Mouse (Mus musculus): Measurements from ENCODE around the gene Gm10521. TPM values are rescaled to one million over a fixed set of nuclear protein-coding genes. Genes with fewer than 3 reads are reported as not detected.

The Gm10521 gene
- total and polyA plus RNA-seq, 3 experiments = 0.13 to 1.7 (median 0.21) TPM

- TF ChIP-seq UBTF (IDR thresholded peaks at IDR 0.05; ENCODE audit: low read depth, low read length) = no peak
- no peak for TF ChIP-seq ZC3H11A (IDR thresholded peaks at IDR 0.05; ENCODE audit: low read depth, low read length)
- TF ChIP-seq ZKSCAN1 (IDR thresholded peaks at IDR 0.05; ENCODE audit: borderline replicate concordance, low read depth, low read length) = no peak
- TF ChIP-seq MYC (IDR thresholded peaks at IDR 0.05; ENCODE audit: low read depth, low read length) = no peak
- no peak for TF ChIP-seq MEF2A (IDR thresholded peaks at IDR 0.05; ENCODE audit: borderline replicate concordance, low read depth, low read length)
- H3K79me2 ChIP-seq (replicated peaks; ENCODE audit: control insufficient read depth, extremely low read depth, insufficient read depth, poor library complexity, severe bottlenecking) = peaks cover 33% of the 10 kb centered on the region
- H3K27me3 ChIP-seq (replicated peaks) = no peaks in the 10 kb centered on the region
- peaks cover 6 to 38% of the 10 kb centered on the region in 2 experiments; a peak in 3 of 4 replicates for H3K4me1 ChIP-seq (ENCODE audit: control insufficient read depth in 1 of 2, insufficient read depth in 2 of 2)
- no peak overlapping the region for H3K9ac ChIP-seq (ENCODE audit: insufficient read depth, low read depth)
- no peak overlapping the region for H3K4me2 ChIP-seq (ENCODE audit: insufficient read depth, low read depth, poor library complexity, severe bottlenecking)
- H3K36me3 ChIP-seq (replicated peaks in 1 of 2; ENCODE audit: control insufficient read depth in 1 of 2, insufficient read depth in 1 of 2, low read length in 1 of 2) = peaks cover 23 to 51% of the 10 kb centered on the region in 2 experiments
- no peak overlapping the region for H3K27ac ChIP-seq (ENCODE audit: insufficient read depth, low read depth)
- in situ Hi-C loops (cut with MboI; ENCODE audit: low pct_ligation_motif_present, low pct_unique_long_range_greater_than_20kb, low sequenced_read_pairs) = no loop called here
- DNase-seq (ENCODE audit: extremely low read depth) = no peak
- dilution Hi-C loops (cut with MboI; ENCODE audit: extremely low pct_ligation_motif_present, extremely low pct_unique_long_range_greater_than_20kb, low sequenced_read_pairs) = no loop called here
- H3K9me3 ChIP-seq (replicated peaks; ENCODE audit: low read length) = peaks cover 20% of the 10 kb centered on the region
- H3K4me3 ChIP-seq (replicated peaks in 1 of 3; ENCODE audit: low read depth in 2 of 3, low read length in 2 of 3, poor library complexity in 1 of 3) = no peak overlapping the region
Measured at GRCm38 (mm10) chr1:171924900-171925299, 29.4 kb downstream of the Gm10521 start.

DNA sequence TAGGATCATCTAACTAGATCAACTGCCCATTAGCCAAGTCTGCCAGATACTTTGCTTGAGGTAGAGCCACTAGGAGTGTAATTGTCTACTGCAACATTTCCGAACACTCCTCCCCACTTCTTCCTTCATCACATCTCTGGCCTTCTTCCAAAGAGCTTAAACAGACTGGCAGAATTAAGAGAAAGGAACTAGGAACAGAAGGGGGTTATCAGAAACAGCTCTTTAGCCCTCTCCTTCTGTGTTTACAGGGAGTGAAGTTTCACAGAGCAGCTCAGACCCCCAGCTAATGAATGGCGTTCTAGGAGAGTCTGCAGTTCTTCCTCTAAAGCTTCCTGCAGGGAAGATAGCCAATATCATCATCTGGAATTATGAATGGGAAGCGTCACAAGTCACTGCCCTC lies 38.4 kb downstream of the Gm10521 start:
- Histone ChIP-seq H3K27ac (ENCODE audit: insufficient read depth, low read depth) (no peak overlapping the region), H3K4me3 (replicated peaks in 1 of 3; ENCODE audit: low read depth in 2 of 3, low read length in 2 of 3, poor library complexity in 1 of 3) (no peak overlapping the region), H3K4me1 (ENCODE audit: control insufficient read depth in 1 of 2, insufficient read depth in 2 of 2) (peaks cover 0 to 24% of the 10 kb centered on the region in 2 experiments; a peak in 3 of 4 replicates), H3K27me3 (replicated peaks) (no peaks in the 10 kb centered on the region), H3K36me3 (replicated peaks in 1 of 2; ENCODE audit: control insufficient read depth in 1 of 2, insufficient read depth in 1 of 2, low read length in 1 of 2) (peaks cover 61 to 88% of the 10 kb centered on the region in 2 experiments), H3K9ac (ENCODE audit: insufficient read depth, low read depth) (no peak overlapping the region), H3K9me3 (replicated peaks; ENCODE audit: low read length) (peaks cover 4% of the 10 kb centered on the region), H3K79me2 (replicated peaks; ENCODE audit: control insufficient read depth, extremely low read depth, insufficient read depth, poor library complexity, severe bottlenecking) (peaks cover 12% of the 10 kb centered on the region; the same call in 1 of the 2 replicates), H3K4me2 (ENCODE audit: insufficient read depth, low read depth, poor library complexity, severe bottlenecking) (no peak overlapping the region)
- TF ChIP-seq ZKSCAN1 (IDR thresholded peaks at IDR 0.05; ENCODE audit: borderline replicate concordance, low read depth, low read length) (no peak), NELFE (IDR thresholded peaks at IDR 0.05; ENCODE audit: low read depth, low read length) (no peak), NRF1 (IDR thresholded peaks at IDR 0.05; ENCODE audit: low read depth, low read length) (no peak), MYC (IDR thresholded peaks at IDR 0.05; ENCODE audit: low read depth, low read length) (no peak), ZMIZ1 (IDR thresholded peaks at IDR 0.05; ENCODE audit: low read depth, low read length) (no peak), MAZ (IDR thresholded peaks at IDR 0.05; ENCODE audit: low read depth, low read length) (no peak), CHD2 (IDR thresholded peaks at IDR 0.05; ENCODE audit: low read length) (no peak)
- in situ Hi-C loops (cut with MboI; ENCODE audit: low pct_ligation_motif_present, low pct_unique_long_range_greater_than_20kb, low sequenced_read_pairs) = no loop called here
- DNase-seq (ENCODE audit: extremely low read depth) = no peak
- dilution Hi-C loops (cut with MboI; ENCODE audit: extremely low pct_ligation_motif_present, extremely low pct_unique_long_range_greater_than_20kb, low sequenced_read_pairs) = no loop called here

Data from CH12.LX (cell line).